ENCODE assay signal across 19 mouse cellular contexts in the genomic region with DNA sequence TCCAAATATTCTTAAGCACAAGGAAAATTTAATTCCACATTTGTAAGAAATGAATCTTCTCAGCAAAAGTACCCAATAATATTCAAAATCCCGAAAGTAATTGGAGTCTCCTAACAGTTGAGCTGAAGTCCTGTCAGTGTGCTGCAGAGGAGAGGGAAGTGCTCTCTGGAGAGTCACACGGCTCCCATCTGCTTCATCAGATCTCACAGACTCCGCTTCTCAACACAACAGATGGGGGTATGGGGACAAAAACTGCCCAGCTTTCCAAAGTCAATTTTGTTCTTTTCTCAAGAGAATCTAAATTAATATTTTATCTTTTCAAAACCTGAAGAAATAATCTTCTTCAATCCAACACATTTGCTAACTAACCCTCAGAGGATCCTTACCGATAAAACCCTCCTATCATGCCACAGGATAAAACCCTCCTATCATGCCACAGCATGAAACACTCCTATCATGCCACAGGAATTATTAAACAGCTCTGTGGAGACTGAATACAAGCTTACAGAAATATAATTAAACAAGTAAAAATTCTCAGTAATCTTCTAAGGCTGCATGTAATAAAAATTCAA. TPM values are rescaled to one million over a fixed set of nuclear protein-coding genes. Genes with fewer than 3 reads are reported as not detected.
A peak's percentile ranks its signal among the peaks of the same experiment; 100 is the strongest.
DNase-seq lines count a peak whose midpoint lies in the region; ATAC-seq lines count a peak whose summit lies in the region.
"Had no signal": no experiment of that assay in that cellular context is flagged by ENCODE, and none has a peak within 500 bp of the region (broad histone marks: within the 10 kb centered on the region; RNA-seq: fewer than 3 reads in every experiment).

No protein-coding gene starts in this region.

- H3K36me3 ChIP-seq in forebrain, embryonic 16.5 days (ENCODE audit: control insufficient read depth, insufficient read depth), result no peaks in the 10 kb centered on the region; the same call in 1 of the 2 replicates
- H3K36me3 ChIP-seq in forebrain, embryonic 12.5 days (replicated peaks), result no peaks in the 10 kb centered on the region
- peaks cover 10% of the 10 kb centered on the region; the same call in 1 of the 2 replicates for H3K36me3 ChIP-seq in midbrain, embryonic 14.5 days (ENCODE audit: control insufficient read depth, insufficient read depth, low read length)
- 0 out of 2 replicates have a peak, but pooled peaks cover 6% of the 10 kb centered on the region for H3K36me3 ChIP-seq in midbrain, embryonic 16.5 days (ENCODE audit: control insufficient read depth, insufficient read depth, low read length)
- H3K36me3 ChIP-seq: limb, embryonic 15.5 days; liver, embryonic 15.5 days had no signal

- H3K4me3 ChIP-seq in forebrain, embryonic 16.5 days (replicated peaks; ENCODE audit: low read length), result no peak overlapping the region
- H3K4me3 ChIP-seq in forebrain, embryonic 12.5 days (replicated peaks), result no peak overlapping the region
- no peak overlapping the region for H3K4me3 ChIP-seq in midbrain, embryonic 14.5 days (replicated peaks; ENCODE audit: low read depth, low read length)
- no peak overlapping the region for H3K4me3 ChIP-seq in midbrain, embryonic 16.5 days (ENCODE audit: low read depth, low read length)
- H3K4me3 ChIP-seq: heart, adult 2 months; limb, embryonic 15.5 days; liver, embryonic 15.5 days; midbrain, embryonic 15.5 days had no signal

- no peak overlapping the region for H3K9ac ChIP-seq in forebrain, embryonic 16.5 days (replicated peaks; ENCODE audit: low read depth, low read length)
- H3K9ac ChIP-seq in forebrain, embryonic 12.5 days, result no peak overlapping the region
- no peak overlapping the region for H3K9ac ChIP-seq in midbrain, embryonic 14.5 days (replicated peaks; ENCODE audit: low read length)
- H3K9ac ChIP-seq in midbrain, embryonic 16.5 days (ENCODE audit: low read depth, low read length), result no peak overlapping the region
- H3K9ac ChIP-seq: limb, embryonic 15.5 days; liver, embryonic 15.5 days; midbrain, embryonic 15.5 days had no signal

- H3K9me3 ChIP-seq in forebrain, embryonic 16.5 days (ENCODE audit: control insufficient read depth, low read length), result no peaks in the 10 kb centered on the region
- no peaks in the 10 kb centered on the region for H3K9me3 ChIP-seq in forebrain, embryonic 12.5 days
- no peaks in the 10 kb centered on the region for H3K9me3 ChIP-seq in midbrain, embryonic 14.5 days (ENCODE audit: control insufficient read depth, low read length)
- H3K9me3 ChIP-seq in midbrain, embryonic 16.5 days (replicated peaks; ENCODE audit: control insufficient read depth, low read length, poor library complexity, severe bottlenecking), result no peaks in the 10 kb centered on the region
- H3K9me3 ChIP-seq: limb, embryonic 15.5 days; liver, embryonic 15.5 days; midbrain, embryonic 15.5 days had no signal

- peaks cover 6% of the 10 kb centered on the region; the same call in 1 of the 2 replicates for H3K4me1 ChIP-seq in forebrain, embryonic 16.5 days (replicated peaks; ENCODE audit: control insufficient read depth, insufficient read depth, low read length)
- H3K4me1 ChIP-seq in forebrain, embryonic 12.5 days, result no peaks in the 10 kb centered on the region
- H3K4me1 ChIP-seq in midbrain, embryonic 14.5 days (ENCODE audit: control insufficient read depth, insufficient read depth, low read length), result no peaks in the 10 kb centered on the region
- no peaks in the 10 kb centered on the region for H3K4me1 ChIP-seq in midbrain, embryonic 16.5 days (ENCODE audit: control insufficient read depth, insufficient read depth, low read length)
- H3K4me1 ChIP-seq: limb, embryonic 15.5 days; liver, embryonic 15.5 days; midbrain, embryonic 15.5 days had no signal

- H3K27ac ChIP-seq in forebrain, embryonic 16.5 days (ENCODE audit: low read length), result no peak overlapping the region
- no peak overlapping the region for H3K27ac ChIP-seq in forebrain, embryonic 12.5 days
- H3K27ac ChIP-seq in midbrain, embryonic 14.5 days (replicated peaks; ENCODE audit: low read depth, low read length), result no peak overlapping the region
- no peak overlapping the region for H3K27ac ChIP-seq in midbrain, embryonic 16.5 days (ENCODE audit: low read length)
- H3K27ac ChIP-seq: heart, adult 2 months; kidney, postnatal 0 days; limb, embryonic 15.5 days; liver, embryonic 15.5 days; midbrain, embryonic 15.5 days; stomach, postnatal 0 days had no signal

- ATAC-seq in forebrain, embryonic 16.5 days, result peak; percentile 65; the same call in 1 of the 2 replicates
- no peak for ATAC-seq in forebrain, embryonic 12.5 days (ENCODE audit: low FRiP score)
- no peak for ATAC-seq in midbrain, embryonic 14.5 days (ENCODE audit: low FRiP score, low TSS enrichment)
- ATAC-seq in midbrain, embryonic 16.5 days, result no peak
- ATAC-seq: midbrain, embryonic 15.5 days had no signal

- 63% methylated on average over 4 of the region's 4 CpGs for WGBS in forebrain, embryonic 16.5 days
- 80% methylated on average over 4 of the region's 4 CpGs for WGBS in forebrain, embryonic 12.5 days
- WGBS in midbrain, embryonic 14.5 days, result 62% methylated on average over 4 of the region's 4 CpGs
- WGBS in midbrain, embryonic 16.5 days, result 47% methylated on average over 4 of the region's 4 CpGs

- no peaks in the 10 kb centered on the region for H3K27me3 ChIP-seq in forebrain, embryonic 16.5 days (replicated peaks; ENCODE audit: control insufficient read depth, insufficient read depth, low read length)
- no peaks in the 10 kb centered on the region for H3K27me3 ChIP-seq in forebrain, embryonic 12.5 days
- no peaks in the 10 kb centered on the region for H3K27me3 ChIP-seq in midbrain, embryonic 14.5 days (ENCODE audit: control insufficient read depth, insufficient read depth, low read length)
- H3K27me3 ChIP-seq in midbrain, embryonic 16.5 days (ENCODE audit: control insufficient read depth, insufficient read depth, low read depth, low read length), result no peaks in the 10 kb centered on the region
- H3K27me3 ChIP-seq: limb, embryonic 15.5 days; liver, embryonic 15.5 days; midbrain, embryonic 15.5 days had no signal

- peak; percentile 4 for DNase-seq in midbrain, embryonic 14.5 days
- peak; percentile 30 for DNase-seq in brain, embryonic 18.5 days (ENCODE audit: low read depth, low spot score)
- DNase-seq in layer of hippocampus, postnatal 36 days, result peak; percentile 36 to 47
- no peak for DNase-seq in heart, postnatal 10 days
- DNase-seq: adrenal gland, adult 2 months; cerebellum, adult 11-12 months; gastrocnemius, postnatal 25 days; heart, adult 2 months; kidney, adult 11 months; retina, postnatal 1 day; thymus, postnatal 14 days had no signal

- no peak overlapping the region for H3K4me2 ChIP-seq in forebrain, embryonic 16.5 days (ENCODE audit: low read length)
- H3K4me2 ChIP-seq in forebrain, embryonic 12.5 days, result no peak overlapping the region
- no peak overlapping the region for H3K4me2 ChIP-seq in midbrain, embryonic 14.5 days (ENCODE audit: low read length)
- no peak overlapping the region for H3K4me2 ChIP-seq in midbrain, embryonic 16.5 days (ENCODE audit: low read length)
- H3K4me2 ChIP-seq: limb, embryonic 15.5 days; liver, embryonic 15.5 days; midbrain, embryonic 15.5 days had no signal

- intact Hi-C loops in heart, postnatal 10 days (cut with DNase I), result no loop called here

RNA-seq across cellular contexts. Expression of a gene that starts 37.9 kb away (rescaled TPM):
- 57.0 and 60.6 TPM in 2 replicates for polyA plus RNA-seq in forebrain, embryonic 16.5 days (2015; fragmentation: Nextera tagmentation; extraction: Ambion mirVana)
- polyA plus RNA-seq in forebrain, embryonic 12.5 days (2016; fragmentation: Nextera tagmentation; extraction: Ambion mirVana), result 19.4 and 21.0 TPM in 2 replicates
- 64.9 and 71.1 TPM in 2 replicates for polyA plus RNA-seq in midbrain, embryonic 14.5 days (2014; fragmentation: Nextera tagmentation; extraction: Ambion mirVana)
- 53.4 and 59.3 TPM in 2 replicates for polyA plus RNA-seq in midbrain, embryonic 16.5 days (2015; fragmentation: Nextera tagmentation; extraction: Ambion mirVana)
- total RNA-seq in layer of hippocampus, postnatal 36 days (2021), result 100 to 1,000 TPM; 206 to 213 TPM
- total RNA-seq in heart, postnatal 10 days (2021), result 10 to 100 TPM; 19.1 to 22.1 TPM

Comparison
In these comparisons a context has a peak if more than half of its experiments do, and no peak if none do; other contexts are left out.
1. DNase-seq: peak in midbrain, embryonic 14.5 days (single experiment), brain, embryonic 18.5 days (single experiment) and layer of hippocampus, postnatal 36 days (2 of 2); none in heart, postnatal 10 days (0 of 2).